ENCODE assay signal across 8 mouse cellular contexts in the genomic region with DNA sequence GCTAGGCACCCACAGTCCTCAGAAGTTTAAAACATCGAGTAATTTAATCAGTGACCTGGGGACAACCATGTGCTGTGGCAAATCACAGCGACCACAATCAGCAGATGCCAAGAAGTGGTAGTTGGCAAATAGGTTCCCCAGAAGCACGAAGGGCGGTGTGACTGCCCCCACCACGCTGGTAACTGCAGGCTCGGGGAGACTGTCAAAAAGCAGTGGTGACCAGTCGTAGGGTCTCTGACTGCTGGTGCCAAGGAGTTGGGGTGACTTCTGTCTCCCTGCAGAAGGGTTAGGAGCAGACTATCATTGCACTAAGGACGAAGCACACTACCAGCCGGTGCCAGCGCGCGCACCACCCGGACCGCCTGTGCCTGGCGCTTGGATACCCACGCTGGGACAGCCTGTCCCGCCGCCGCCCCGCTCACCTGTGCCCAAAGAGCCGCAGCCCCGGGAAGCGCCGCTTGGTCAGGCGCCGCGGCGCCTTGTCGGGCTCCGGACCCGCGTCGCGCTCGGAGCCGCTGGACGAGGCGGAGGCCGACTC. TPM values are rescaled to one million over a fixed set of nuclear protein-coding genes. Genes with fewer than 3 reads are reported as not detected.
DNase-seq lines count a peak whose midpoint lies in the region; ATAC-seq and TF ChIP-seq lines count a peak whose summit lies in the region.

No protein-coding gene starts in this region.

- intact Hi-C loops in left cerebral cortex, adult 2 months (cut with DNase I): loop anchor here (2.0 kb wide), 1 partner anchor 18 kb away; the partner anchor contains the start of gene Gm9821

- under 1% methylated on average over 39 of the region's 39 CpGs for WGBS in forebrain, embryonic 15.5 days
- WGBS in neural tube, embryonic 12.5 days: under 1% methylated on average over 39 of the region's 39 CpGs

- peak overlapping the region; percentile 84 for H3K4me3 ChIP-seq in left cerebral cortex, adult 2 months
- peak overlapping the region; percentile 92 for H3K4me3 ChIP-seq in forebrain, embryonic 15.5 days
- peak overlapping the region; percentile 86 for H3K4me3 ChIP-seq in neural tube, embryonic 12.5 days

- TF ChIP-seq CTCF in left cerebral cortex, adult 2 months (IDR thresholded peaks at IDR 0.05): no peak

- H3K4me1 ChIP-seq in forebrain, embryonic 15.5 days: peaks cover 25% of the 10 kb centered on the region
- H3K4me1 ChIP-seq in neural tube, embryonic 12.5 days: peaks cover 32% of the 10 kb centered on the region

- peak; percentile 33; the same call in 1 of the 2 replicates for ATAC-seq in forebrain, embryonic 15.5 days (replicated peaks)
- peak; percentile 59 for ATAC-seq in neural tube, embryonic 12.5 days (ENCODE audit: low FRiP score, low read depth)

- H3K27me3 ChIP-seq in forebrain, embryonic 15.5 days: peaks cover 6% of the 10 kb centered on the region; the same call in 1 of the 2 replicates
- H3K27me3 ChIP-seq in neural tube, embryonic 12.5 days (replicated peaks): 0 out of 2 replicates have a peak, but pooled peaks cover 5% of the 10 kb centered on the region

- no peaks in the 10 kb centered on the region for H3K36me3 ChIP-seq in forebrain, embryonic 15.5 days
- H3K36me3 ChIP-seq in neural tube, embryonic 12.5 days: no peaks in the 10 kb centered on the region

- DNase-seq in left cerebral cortex, adult 2 months (ENCODE audit: extremely low spot score in 1 of 2, low spot score in 2 of 2): no peak
- DNase-seq in left cerebral cortex, adult 8-10 months (ENCODE audit: low spot score in 2 of 2): no peak
- peak; percentile 64 for DNase-seq in adrenal gland, postnatal 14 days
- DNase-seq in kidney, postnatal 4 days: peak; percentile 53 to 71
- DNase-seq in adipocyte (ENCODE audit: low spot score): no peak
- DNase-seq in layer of hippocampus, postnatal 14 days (ENCODE audit: low spot score in 2 of 2): no peak

- no peaks in the 10 kb centered on the region for H3K9me3 ChIP-seq in forebrain, embryonic 15.5 days
- no peaks in the 10 kb centered on the region for H3K9me3 ChIP-seq in neural tube, embryonic 12.5 days

- peak overlapping the region; percentile 89 for H3K4me2 ChIP-seq in forebrain, embryonic 15.5 days (replicated peaks)
- peak overlapping the region; percentile 84 for H3K4me2 ChIP-seq in neural tube, embryonic 12.5 days (replicated peaks)

- peak overlapping the region; percentile 90 for H3K9ac ChIP-seq in forebrain, embryonic 15.5 days (replicated peaks)
- peak overlapping the region; percentile 92 for H3K9ac ChIP-seq in neural tube, embryonic 12.5 days

- H3K27ac ChIP-seq in left cerebral cortex, adult 2 months: peak overlapping the region; percentile 86
- peak overlapping the region; percentile 67 for H3K27ac ChIP-seq in forebrain, embryonic 15.5 days (replicated peaks)
- peak overlapping the region; percentile 32; the same call in 1 of the 2 replicates for H3K27ac ChIP-seq in neural tube, embryonic 12.5 days

RNA-seq across cellular contexts. Expression of gene Dgkz, which starts 12.7 kb away (rescaled TPM):
- total RNA-seq in left cerebral cortex, adult 2 months (2021): 100 to 1,000 TPM; 553 to 561 TPM
- 100 to 1,000 TPM; 414 to 471 (median 424) TPM for total RNA-seq in left cerebral cortex, adult 8-10 months (2022)
- 56.4 and 79.0 TPM in 2 replicates for total RNA-seq in adrenal gland, postnatal 14 days (2021)
- 27.6 and 28.2 TPM in 2 replicates for polyA plus RNA-seq in forebrain, embryonic 15.5 days (2015; fragmentation: Nextera tagmentation; extraction: Ambion mirVana)
- 36.0 and 41.6 TPM in 2 replicates for polyA plus RNA-seq in neural tube, embryonic 12.5 days (2016; fragmentation: Nextera tagmentation; extraction: Ambion mirVana)
- total RNA-seq in layer of hippocampus, postnatal 14 days (2021): 100 to 1,000 TPM; 391 to 416 TPM

RNA-seq across cellular contexts. Expression of gene Gm9821, which starts 17.4 kb away (rescaled TPM):
- total RNA-seq in left cerebral cortex, adult 2 months (2021): not detected
- not detected for total RNA-seq in left cerebral cortex, adult 8-10 months (2022)
- total RNA-seq in adrenal gland, postnatal 14 days (2021): not detected in 2 replicates
- polyA plus RNA-seq in forebrain, embryonic 15.5 days (2015; fragmentation: Nextera tagmentation; extraction: Ambion mirVana): 0.15 and 0.32 TPM in 2 replicates
- 0.29 and 0.32 TPM in 2 replicates for polyA plus RNA-seq in neural tube, embryonic 12.5 days (2016; fragmentation: Nextera tagmentation; extraction: Ambion mirVana)
- total RNA-seq in layer of hippocampus, postnatal 14 days (2021): not detected

RNA-seq across cellular contexts. Expression of gene Mdk, which starts 30.8 kb away (rescaled TPM):
- 10 to 100 TPM; 16.5 to 21.5 TPM for total RNA-seq in left cerebral cortex, adult 2 months (2021)
- 10 to 100 TPM; 17.9 to 21.1 (median 19.8) TPM for total RNA-seq in left cerebral cortex, adult 8-10 months (2022)
- 14.6 and 17.5 TPM in 2 replicates for total RNA-seq in adrenal gland, postnatal 14 days (2021)
- polyA plus RNA-seq in forebrain, embryonic 15.5 days (2015; fragmentation: Nextera tagmentation; extraction: Ambion mirVana): 347 and 357 TPM in 2 replicates
- polyA plus RNA-seq in neural tube, embryonic 12.5 days (2016; fragmentation: Nextera tagmentation; extraction: Ambion mirVana): 774 and 775 TPM in 2 replicates
- total RNA-seq in layer of hippocampus, postnatal 14 days (2021): 10 to 100 TPM; 39.5 to 40.9 TPM

RNA-seq across cellular contexts. Expression of gene Chrm4, which starts 35.9 kb away (rescaled TPM):
- 10 to 100 TPM; 47.9 to 59.9 TPM for total RNA-seq in left cerebral cortex, adult 2 months (2021)
- 10 to 100 TPM; 57.9 to 66.5 (median 60.3) TPM for total RNA-seq in left cerebral cortex, adult 8-10 months (2022)
- 1.2 and 1.5 TPM in 2 replicates for total RNA-seq in adrenal gland, postnatal 14 days (2021)
- 1.5 and 1.8 TPM in 2 replicates for polyA plus RNA-seq in forebrain, embryonic 15.5 days (2015; fragmentation: Nextera tagmentation; extraction: Ambion mirVana)
- 0.50 and 0.96 TPM in 2 replicates for polyA plus RNA-seq in neural tube, embryonic 12.5 days (2016; fragmentation: Nextera tagmentation; extraction: Ambion mirVana)
- 10 to 100 TPM; 15.1 to 21.2 TPM for total RNA-seq in layer of hippocampus, postnatal 14 days (2021)

Comparison
In these comparisons a context has a peak if more than half of its experiments do, and no peak if none do; other contexts are left out.
1. DNase-seq: peak in adrenal gland, postnatal 14 days (single experiment) and kidney, postnatal 4 days (2 of 2); none in left cerebral cortex, adult 2 months (0 of 2), left cerebral cortex, adult 8-10 months (0 of 2), adipocyte (single experiment) and layer of hippocampus, postnatal 14 days (0 of 2).
2. H3K27ac ChIP-seq: peak in every context shown above with its lines; median percentile 86 in left cerebral cortex, adult 2 months; 67 in forebrain, embryonic 15.5 days; 32 in neural tube, embryonic 12.5 days.
3. Peak in every context shown above with its lines, with median percentiles within 50 percentile points of each other: H3K4me3 ChIP-seq.